Mouse (Mus musculus): Measurements from ENCODE around the gene Tor3a. TPM values are rescaled to one million over a fixed set of nuclear protein-coding genes. Genes with fewer than 3 reads are reported as not detected.

The Tor3a gene
- polyA plus RNA-seq, 1 experiment from 2014 or later: 19.9 TPM

DNA sequence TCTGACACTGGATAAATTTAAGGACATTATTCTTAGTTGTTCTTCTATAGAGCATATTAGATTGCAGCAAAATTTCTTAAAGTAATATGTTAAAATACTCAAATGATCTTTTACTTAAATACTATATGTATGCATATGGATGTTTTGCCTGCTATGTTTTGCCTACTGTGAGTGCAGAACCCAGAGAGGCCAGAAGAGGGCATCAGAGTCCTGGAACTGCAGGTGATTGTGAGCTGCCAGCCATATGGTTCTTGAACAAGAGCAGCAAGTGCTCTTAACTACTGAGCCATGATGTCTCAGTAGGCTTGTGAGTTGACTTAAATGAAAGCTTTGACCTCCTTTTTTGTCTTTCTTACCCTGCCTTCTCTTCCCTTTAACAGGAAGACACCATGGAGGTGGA, 43.2 kb downstream of the Tor3a start:
- Histone ChIP-seq H3K9ac (ENCODE audit: low read depth, low read length) (no peak overlapping the region), H3K36me3 (ENCODE audit: insufficient read depth, low read length) (peaks cover 35% of the 10 kb centered on the region), H3K27me3 (ENCODE audit: insufficient read depth, low read length) (no peaks in the 10 kb centered on the region), H3K9me3 (replicated peaks; ENCODE audit: low read length) (no peaks in the 10 kb centered on the region), H3K4me3 (replicated peaks; ENCODE audit: low read depth, low read length) (no peak overlapping the region), H3K4me1 (replicated peaks; ENCODE audit: insufficient read depth, low read length) (no peaks in the 10 kb centered on the region), H3K27ac (no peak overlapping the region), H3K4me2 (ENCODE audit: low read length) (no peak overlapping the region)
- TF ChIP-seq CTCF (IDR thresholded peaks at IDR 0.05; ENCODE audit: low read depth): peak; percentile 54
- no peak for DNase-seq (ENCODE audit: low spot score)
- ATAC-seq (replicated peaks; ENCODE audit: low FRiP score, low read depth): no peak

DNA sequence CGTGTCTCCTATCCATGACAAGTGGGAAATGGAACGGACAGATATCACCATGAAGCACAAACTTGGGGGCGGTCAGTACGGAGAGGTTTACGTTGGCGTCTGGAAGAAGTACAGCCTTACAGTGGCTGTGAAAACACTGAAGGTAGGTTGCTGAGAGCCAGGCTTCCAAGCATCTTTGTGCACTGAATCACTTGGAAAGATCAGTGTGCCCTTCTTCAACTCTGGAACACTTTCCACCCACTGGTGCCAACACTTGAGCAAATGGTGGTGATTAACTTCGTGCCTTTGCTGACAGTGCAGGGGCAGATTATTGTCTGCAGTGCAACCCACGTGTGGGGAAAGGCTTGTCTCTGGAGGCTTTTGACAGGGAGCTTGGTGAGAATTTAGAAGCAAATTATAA, 44.2 kb downstream of the Tor3a start:
- WGBS: 89% methylated on average over 8 of the region's 8 CpGs
- Histone ChIP-seq H3K27me3 (ENCODE audit: insufficient read depth, low read length) (no peaks in the 10 kb centered on the region), H3K9ac (ENCODE audit: low read depth, low read length) (no peak overlapping the region), H3K27ac (no peak overlapping the region), H3K9me3 (replicated peaks; ENCODE audit: low read length) (no peaks in the 10 kb centered on the region), H3K4me2 (ENCODE audit: low read length) (no peak overlapping the region), H3K4me3 (replicated peaks; ENCODE audit: low read depth, low read length) (no peak overlapping the region), H3K36me3 (ENCODE audit: insufficient read depth, low read length) (peaks cover 31% of the 10 kb centered on the region), H3K4me1 (replicated peaks; ENCODE audit: insufficient read depth, low read length) (no peaks in the 10 kb centered on the region)
- no peak for DNase-seq (ENCODE audit: low spot score)
- no peak for TF ChIP-seq CTCF (IDR thresholded peaks at IDR 0.05; ENCODE audit: low read depth)
- ATAC-seq (replicated peaks; ENCODE audit: low FRiP score, low read depth): no peak

GRCm38 (mm10) chr1:156626729-156627128, 47.4 kb downstream of the Tor3a start:
- DNase-seq (ENCODE audit: low spot score) (no peak), ATAC-seq (replicated peaks; ENCODE audit: low FRiP score, low read depth) (no peak)
- Histone ChIP-seq H3K27ac (no peak overlapping the region), H3K4me1 (replicated peaks; ENCODE audit: insufficient read depth, low read length) (no peaks in the 10 kb centered on the region), H3K36me3 (ENCODE audit: insufficient read depth, low read length) (peaks cover 13% of the 10 kb centered on the region), H3K27me3 (ENCODE audit: insufficient read depth, low read length) (no peaks in the 10 kb centered on the region), H3K9me3 (replicated peaks; ENCODE audit: low read length) (no peaks in the 10 kb centered on the region), H3K4me3 (replicated peaks; ENCODE audit: low read depth, low read length) (no peak overlapping the region), H3K4me2 (ENCODE audit: low read length) (no peak overlapping the region), H3K9ac (ENCODE audit: low read depth, low read length) (no peak overlapping the region)
- peak; percentile 53 for TF ChIP-seq CTCF (IDR thresholded peaks at IDR 0.05; ENCODE audit: low read depth)
- WGBS: 82% methylated on average over 4 of the region's 4 CpGs

GRCm38 (mm10) chr1:156624231-156624630, 49.9 kb downstream of the Tor3a start:
- Histone ChIP-seq H3K9ac (ENCODE audit: low read depth, low read length) (no peak overlapping the region), H3K27ac (no peak overlapping the region), H3K4me2 (ENCODE audit: low read length) (no peak overlapping the region), H3K4me1 (replicated peaks; ENCODE audit: insufficient read depth, low read length) (no peaks in the 10 kb centered on the region), H3K9me3 (replicated peaks; ENCODE audit: low read length) (no peaks in the 10 kb centered on the region), H3K36me3 (ENCODE audit: insufficient read depth, low read length) (no peaks in the 10 kb centered on the region), H3K27me3 (ENCODE audit: insufficient read depth, low read length) (no peaks in the 10 kb centered on the region), H3K4me3 (replicated peaks; ENCODE audit: low read depth, low read length) (no peak overlapping the region)
- no peak for DNase-seq (ENCODE audit: low spot score)
- TF ChIP-seq CTCF (IDR thresholded peaks at IDR 0.05; ENCODE audit: low read depth): no peak
- no peak for ATAC-seq (replicated peaks; ENCODE audit: low FRiP score, low read depth)
- 53% methylated on average over 1 of the region's 1 CpGs for WGBS

DNA sequence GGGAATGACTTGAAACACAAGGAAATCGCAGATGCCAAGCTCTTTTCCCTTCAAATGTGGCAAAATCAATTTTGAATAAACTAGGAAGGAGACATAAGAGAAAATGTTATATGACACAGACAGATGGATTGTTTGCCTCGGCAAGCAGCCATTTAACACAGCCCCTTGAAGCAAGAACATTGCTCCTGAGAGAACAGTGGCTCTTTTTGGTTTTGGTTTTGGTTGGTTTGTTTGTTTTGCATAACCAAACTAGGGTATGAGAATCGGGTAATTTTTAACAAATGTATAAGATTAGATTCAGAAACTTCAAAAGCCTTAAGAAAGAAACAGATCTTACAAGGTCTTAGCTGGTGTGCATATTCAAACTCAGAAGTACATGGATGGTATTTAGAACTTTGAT, 53.2 kb downstream of the Tor3a start:
- Histone ChIP-seq H3K36me3 (ENCODE audit: insufficient read depth, low read length) (no peaks in the 10 kb centered on the region), H3K27me3 (ENCODE audit: insufficient read depth, low read length) (no peaks in the 10 kb centered on the region), H3K9ac (ENCODE audit: low read depth, low read length) (no peak overlapping the region), H3K4me2 (ENCODE audit: low read length) (no peak overlapping the region), H3K9me3 (replicated peaks; ENCODE audit: low read length) (no peaks in the 10 kb centered on the region), H3K27ac (no peak overlapping the region), H3K4me3 (replicated peaks; ENCODE audit: low read depth, low read length) (no peak overlapping the region), H3K4me1 (replicated peaks; ENCODE audit: insufficient read depth, low read length) (0 out of 2 replicates have a peak, but pooled peaks cover 3% of the 10 kb centered on the region)
- ATAC-seq (replicated peaks; ENCODE audit: low FRiP score, low read depth) (no peak), DNase-seq (ENCODE audit: low spot score) (no peak)
- WGBS: 73% methylated on average over 3 of the region's 3 CpGs
- no peak for TF ChIP-seq CTCF (IDR thresholded peaks at IDR 0.05; ENCODE audit: low read depth)

DNA sequence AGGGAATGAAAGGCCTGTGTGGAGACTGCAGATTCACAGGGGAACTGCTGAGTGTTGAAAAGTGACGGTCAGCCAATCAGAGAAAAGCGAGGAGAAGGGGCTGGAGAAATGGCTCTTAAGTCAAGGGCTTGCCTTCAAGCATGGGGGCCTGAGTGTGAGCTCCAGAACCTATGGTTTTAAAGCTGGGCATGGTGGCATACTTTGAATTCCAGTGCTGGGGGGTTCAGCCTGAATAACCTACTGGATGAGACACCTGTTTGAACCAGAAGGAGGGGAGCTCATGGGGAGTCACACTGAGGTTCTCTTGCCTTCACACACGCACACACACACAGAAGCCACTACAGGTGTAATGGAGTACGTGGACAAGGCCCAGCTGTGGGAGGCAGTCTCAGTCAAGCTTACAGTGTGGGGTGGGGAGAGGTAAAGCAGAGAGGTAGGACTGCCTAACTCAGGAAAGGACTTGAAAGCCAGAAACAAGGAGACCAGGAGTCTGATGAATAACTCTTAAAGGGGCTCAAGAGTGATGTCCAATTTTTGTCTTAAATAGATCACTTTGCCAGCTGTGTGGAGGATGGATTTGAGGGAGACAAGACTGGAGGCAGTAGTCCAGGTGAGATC, 53.8 kb downstream of the Tor3a start:
- H3K27ac ChIP-seq: 0 out of 2 replicates have a peak overlapping the region, but pooled peaks have one; percentile 13
- ATAC-seq (replicated peaks; ENCODE audit: low FRiP score, low read depth) (no peak), DNase-seq (ENCODE audit: low spot score) (no peak)
- WGBS: 81% methylated on average over 4 of the region's 4 CpGs
- no peak overlapping the region for H3K4me2 ChIP-seq (ENCODE audit: low read length)
- H3K4me3 ChIP-seq (replicated peaks; ENCODE audit: low read depth, low read length): no peak overlapping the region
- no peak for TF ChIP-seq CTCF (IDR thresholded peaks at IDR 0.05; ENCODE audit: low read depth)
- H3K4me1 ChIP-seq (replicated peaks; ENCODE audit: insufficient read depth, low read length): 0 out of 2 replicates have a peak, but pooled peaks cover 6% of the 10 kb centered on the region
- no peaks in the 10 kb centered on the region for H3K36me3 ChIP-seq (ENCODE audit: insufficient read depth, low read length)
- no peaks in the 10 kb centered on the region for H3K27me3 ChIP-seq (ENCODE audit: insufficient read depth, low read length)
- H3K9ac ChIP-seq (ENCODE audit: low read depth, low read length): no peak overlapping the region
- H3K9me3 ChIP-seq (replicated peaks; ENCODE audit: low read length): no peaks in the 10 kb centered on the region

DNA sequence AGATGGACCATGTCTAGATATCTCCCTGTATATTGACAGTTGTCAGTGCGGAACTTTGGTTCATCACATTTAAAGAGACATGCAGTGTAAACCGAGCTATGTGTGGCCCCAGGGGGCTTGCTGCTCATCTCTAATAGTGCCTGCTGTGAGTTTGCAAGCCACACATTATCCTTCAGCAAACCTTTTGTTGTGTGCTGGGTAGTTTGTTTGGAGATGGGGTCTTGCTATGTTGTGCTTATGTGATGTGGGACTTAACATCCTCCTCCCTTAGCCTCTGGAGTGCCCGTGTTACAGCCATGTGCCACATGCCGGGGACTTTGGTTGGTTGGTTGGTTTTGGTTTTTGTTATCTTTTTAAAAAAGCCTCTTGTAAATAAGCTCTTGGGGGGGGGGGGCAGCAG, 56.3 kb downstream of the Tor3a start:
- no peak for TF ChIP-seq CTCF (IDR thresholded peaks at IDR 0.05; ENCODE audit: low read depth)
- 64% methylated on average over 4 of the region's 4 CpGs for WGBS
- no peaks in the 10 kb centered on the region for H3K27me3 ChIP-seq (ENCODE audit: insufficient read depth, low read length)
- H3K36me3 ChIP-seq (ENCODE audit: insufficient read depth, low read length): no peaks in the 10 kb centered on the region
- DNase-seq (ENCODE audit: low spot score) (no peak), ATAC-seq (replicated peaks; ENCODE audit: low FRiP score, low read depth) (no peak)
- no peak overlapping the region for H3K27ac ChIP-seq
- H3K4me1 ChIP-seq (replicated peaks; ENCODE audit: insufficient read depth, low read length): peaks cover 12% of the 10 kb centered on the region
- H3K4me2 ChIP-seq (ENCODE audit: low read length): no peak overlapping the region; the same call in 1 of the 2 replicates
- no peak overlapping the region for H3K4me3 ChIP-seq (replicated peaks; ENCODE audit: low read depth, low read length)
- H3K9me3 ChIP-seq (replicated peaks; ENCODE audit: low read length): no peaks in the 10 kb centered on the region
- no peak overlapping the region for H3K9ac ChIP-seq (ENCODE audit: low read depth, low read length)
